Mouse (Mus musculus) erythroblast, embryonic 14.5 days (primary cell): ENCODE measurements around the gene Rad51b. TPM values are rescaled to one million over a fixed set of nuclear protein-coding genes. Genes with fewer than 3 reads are reported as not detected.
"Not testable (repeated sequence)": the region's sequence is repeated elsewhere in the genome, so short reads cannot be mapped to it uniquely, and the experiment has no call there.

Experiments
- H3K27me3 ChIP-seq: 2 replicates; pipeline ENCODE4 v1.6.1; 2012; ENCODE audit warnings: inconsistent platforms; ENCODE audit not compliant: control insufficient read depth
- H3K36me3 ChIP-seq: 2 replicates; pipeline ENCODE4 v1.6.1; 2012; ENCODE audit warnings: mild to moderate bottlenecking, inconsistent platforms; ENCODE audit not compliant: control insufficient read depth
- H3K4me1 ChIP-seq: 2 replicates; pipeline ENCODE4 v1.6.1; 2012; ENCODE audit warnings: inconsistent platforms; ENCODE audit not compliant: control insufficient read depth
- H3K4me3 ChIP-seq: replicated peaks from 2 replicates; pipeline ENCODE3; 2012; ENCODE audit warnings: moderate library complexity, mild to moderate bottlenecking, inconsistent platforms
- H3K9me3 ChIP-seq: 2 replicates; pipeline ENCODE4 v1.6.1; 2012; ENCODE audit warnings: low read length, inconsistent platforms, mixed read lengths; ENCODE audit not compliant: control insufficient read depth
- GATA1 ChIP-seq: IDR thresholded peaks from 2 replicates; pipeline ENCODE4 v1.6.1; 2012; ENCODE audit warnings: low read length, inconsistent platforms, mixed read lengths
- TAL1 ChIP-seq: IDR thresholded peaks from 3 replicates; pipeline ENCODE4 v1.6.1; 2012; ENCODE audit warnings: low read length, inconsistent platforms, mixed read lengths
- polyA plus RNA-seq: library from polyadenylated mRNA; stranded (reverse); fragments of >175 nt; gene quantifications from 2 replicates; pipeline ENCODE4 v1.2.3, GENCODE M21; 2012

Gene Rad51b
- polyA plus RNA-seq, 1 experiment = 0.06 TPM

GRCm38 (mm10) chr12:79292874-79293273 lies 4.2 kb upstream of the Rad51b start:
- peaks cover 27% of the 10 kb centered on the region for H3K4me1 ChIP-seq
- TF ChIP-seq GATA1 = no peak
- TF ChIP-seq TAL1 = no peak
- no peak overlapping the region for H3K4me3 ChIP-seq
- peaks cover 35% of the 10 kb centered on the region for H3K36me3 ChIP-seq
- no peaks in the 10 kb centered on the region for H3K27me3 ChIP-seq
- no peaks in the 10 kb centered on the region for H3K9me3 ChIP-seq

GRCm38 (mm10) chr12:79296126-79296816 lies 811 bp upstream of the Rad51b start, which contains the start of gene Zfyve26:
Zfyve26 (minus strand) TSS chr12:79296304.
- no peak for TF ChIP-seq TAL1
- peak; percentile 38; the same call in 1 of the 2 replicates for TF ChIP-seq GATA1
- peak within 1 kb of the TSS; percentile 96 for H3K4me3 ChIP-seq
- peaks cover 36% of the 10 kb centered on the region for H3K4me1 ChIP-seq
- H3K9me3 ChIP-seq = no peaks in the 10 kb centered on the region
- peaks cover 19% of the 10 kb centered on the region for H3K36me3 ChIP-seq
- H3K27me3 ChIP-seq = no peaks in the 10 kb centered on the region

- Histone ChIP-seq H3K36me3 (peaks cover 23% of the 10 kb centered on the region), H3K4me1 (peaks cover 34% of the 10 kb centered on the region), H3K27me3 (no peaks in the 10 kb centered on the region), H3K4me3 (peak overlapping the region; percentile 96), H3K9me3 (no peaks in the 10 kb centered on the region)
- no peak for TF ChIP-seq TAL1
- TF ChIP-seq GATA1 = no peak
Measured at GRCm38 (mm10) chr12:79297884-79298636, 978 bp downstream of the Rad51b start.

- no peak overlapping the region for H3K4me3 ChIP-seq
- peaks cover 37% of the 10 kb centered on the region for H3K36me3 ChIP-seq
- H3K4me1 ChIP-seq = peaks cover 13% of the 10 kb centered on the region
- H3K9me3 ChIP-seq = no peaks in the 10 kb centered on the region
- no peaks in the 10 kb centered on the region for H3K27me3 ChIP-seq
- TF ChIP-seq GATA1 (no peak), TAL1 (no peak)
Measured at GRCm38 (mm10) chr12:79301802-79302201, 4.7 kb downstream of the Rad51b start.

GRCm38 (mm10) chr12:79305131-79305530 lies 8.0 kb downstream of the Rad51b start:
- Histone ChIP-seq H3K4me1 (no peaks in the 10 kb centered on the region), H3K27me3 (no peaks in the 10 kb centered on the region), H3K9me3 (no peaks in the 10 kb centered on the region), H3K36me3 (peaks cover 43% of the 10 kb centered on the region), H3K4me3 (no peak overlapping the region)
- TF ChIP-seq GATA1 (no peak), TAL1 (no peak)

GRCm38 (mm10) chr12:79306013-79306412 lies 8.9 kb downstream of the Rad51b start:
- TF ChIP-seq TAL1 = no peak
- no peak for TF ChIP-seq GATA1
- Histone ChIP-seq H3K27me3 (no peaks in the 10 kb centered on the region), H3K4me3 (no peak overlapping the region), H3K36me3 (peaks cover 38% of the 10 kb centered on the region), H3K9me3 (no peaks in the 10 kb centered on the region), H3K4me1 (no peaks in the 10 kb centered on the region)

GRCm38 (mm10) chr12:79313721-79314120 lies 16.6 kb downstream of the Rad51b start:
- Histone ChIP-seq H3K27me3 (no peaks in the 10 kb centered on the region), H3K36me3 (peaks cover 10% of the 10 kb centered on the region), H3K4me3 (no peak overlapping the region), H3K9me3 (no peaks in the 10 kb centered on the region), H3K4me1 (no peaks in the 10 kb centered on the region)
- no peak for TF ChIP-seq GATA1
- TF ChIP-seq TAL1 = no peak

- H3K9me3 ChIP-seq = no peaks in the 10 kb centered on the region
- no peak overlapping the region for H3K4me3 ChIP-seq
- H3K4me1 ChIP-seq = no peaks in the 10 kb centered on the region
- H3K27me3 ChIP-seq = no peaks in the 10 kb centered on the region
- peaks cover 13% of the 10 kb centered on the region for H3K36me3 ChIP-seq
- no peak for TF ChIP-seq GATA1
- no peak for TF ChIP-seq TAL1
Measured at GRCm38 (mm10) chr12:79317339-79317738, 20.3 kb downstream of the Rad51b start.

- Histone ChIP-seq H3K4me3 (no peak overlapping the region), H3K4me1 (no peaks in the 10 kb centered on the region), H3K36me3 (peaks cover 6% of the 10 kb centered on the region), H3K27me3 (no peaks in the 10 kb centered on the region), H3K9me3 (no peaks in the 10 kb centered on the region)
- TF ChIP-seq GATA1 (no peak), TAL1 (no peak)
Measured at GRCm38 (mm10) chr12:79320895-79321294, 23.8 kb downstream of the Rad51b start.

- H3K4me1 ChIP-seq, H3K9me3 ChIP-seq, H3K27me3 ChIP-seq, H3K4me3 ChIP-seq: not testable (repeated sequence)
- H3K36me3 ChIP-seq = peaks cover 14% of the 10 kb centered on the region
Measured at GRCm38 (mm10) chr12:79322539-79322938, 25.5 kb downstream of the Rad51b start.
